ENCODE assay signal across 8 mouse cellular contexts in the genomic region with DNA sequence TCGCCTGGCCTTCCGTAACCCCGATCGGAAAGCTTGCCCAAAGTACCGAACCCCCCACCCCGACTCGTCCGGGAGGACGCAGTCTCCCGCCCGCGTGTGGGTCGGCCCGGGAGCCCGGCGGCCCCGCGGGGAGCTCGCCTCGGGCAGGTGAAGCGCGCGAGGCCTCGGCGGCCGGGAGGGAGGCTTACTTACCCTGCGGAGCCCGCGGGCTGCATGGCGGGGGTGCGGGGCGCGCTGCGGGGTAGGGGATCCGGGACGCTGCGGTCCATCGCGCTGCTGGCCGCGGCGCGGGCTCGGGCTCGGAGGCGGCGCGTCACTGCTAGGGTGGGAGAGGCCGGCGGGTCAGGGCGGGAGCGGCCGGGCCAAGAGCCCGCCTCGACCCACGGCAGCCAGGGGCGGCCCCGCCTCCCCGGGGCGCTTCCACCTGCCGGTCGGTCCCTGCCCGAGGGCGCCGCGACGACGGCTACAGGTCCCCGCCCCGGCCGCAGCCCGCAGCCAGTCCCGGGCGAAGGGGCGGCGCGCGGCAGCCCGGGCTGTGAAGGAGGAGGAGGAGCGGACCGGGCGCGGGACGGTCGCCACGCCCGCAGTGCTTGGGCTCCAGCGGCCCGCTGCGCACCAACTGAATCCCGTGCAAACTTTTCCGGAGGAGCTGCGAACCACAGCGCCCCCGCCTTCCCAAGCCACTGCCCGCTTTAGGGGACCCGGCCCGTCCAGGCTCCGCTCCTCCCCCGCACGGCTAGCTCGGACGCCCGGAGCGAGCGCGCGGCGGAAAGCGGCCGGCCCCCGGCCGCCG. TPM values are rescaled to one million over a fixed set of nuclear protein-coding genes. Genes with fewer than 3 reads are reported as not detected.
A peak's percentile ranks its signal among the peaks of the same experiment; 100 is the strongest.
DNase-seq lines count a peak whose midpoint lies in the region; ATAC-seq and TF ChIP-seq lines count a peak whose summit lies in the region.

No protein-coding gene starts in this region.

- peak overlapping the region; percentile 53 for H3K27ac ChIP-seq in forebrain, embryonic 15.5 days (replicated peaks)
- peak overlapping the region; percentile 79 for H3K27ac ChIP-seq in layer of hippocampus, adult 2 months
- peak overlapping the region; percentile 74 for H3K27ac ChIP-seq in neural tube, embryonic 15.5 days (replicated peaks)

- whole genome bisulfite sequencing in forebrain, embryonic 15.5 days: under 1% methylated on average over 100 of the region's 114 CpGs
- under 1% methylated on average over 105 of the region's 114 CpGs for WGBS in lung, adult 2 months
- WGBS in neural tube, embryonic 15.5 days: 1% methylated on average over 77 of the region's 114 CpGs

- H3K4me2 ChIP-seq in forebrain, embryonic 15.5 days (replicated peaks): peak overlapping the region; percentile 97
- H3K4me2 ChIP-seq in neural tube, embryonic 15.5 days: peak overlapping the region; percentile 95

- peak; percentile 11; the same call in 1 of the 2 replicates for TF ChIP-seq CTCF in layer of hippocampus, adult 2 months (conservative IDR thresholded peaks at IDR 0.05)
- TF ChIP-seq CTCF in lung, adult 2 months (IDR thresholded peaks at IDR 0.05; ENCODE audit: insufficient read depth, low read length): no peak

- H3K4me3 ChIP-seq in forebrain, embryonic 15.5 days: peak overlapping the region; percentile 69
- H3K4me3 ChIP-seq in layer of hippocampus, adult 2 months: peak overlapping the region; percentile 68
- H3K4me3 ChIP-seq in lung, adult 2 months (replicated peaks; ENCODE audit: extremely low read depth, low read depth, low read length): peak overlapping the region; percentile 91
- peak overlapping the region; percentile 68 for H3K4me3 ChIP-seq in neural tube, embryonic 15.5 days (replicated peaks)

- intact Hi-C loops in heart, postnatal 25 days (cut with DNase I): loop anchor here (2.0 to 5.0 kb wide), 4 partner anchors 46 to 216 kb away; a partner anchor contains a TSS

- H3K9me3 ChIP-seq in forebrain, embryonic 15.5 days: no peaks in the 10 kb centered on the region
- H3K9me3 ChIP-seq in neural tube, embryonic 15.5 days (replicated peaks): no peaks in the 10 kb centered on the region

- H3K4me1 ChIP-seq in forebrain, embryonic 15.5 days: peaks cover 14% of the 10 kb centered on the region
- peaks cover 3% of the 10 kb centered on the region for H3K4me1 ChIP-seq in lung, adult 2 months (ENCODE audit: control insufficient read depth, insufficient read depth, low read length)
- peaks cover 22% of the 10 kb centered on the region for H3K4me1 ChIP-seq in neural tube, embryonic 15.5 days

- H3K9ac ChIP-seq in forebrain, embryonic 15.5 days (replicated peaks): peak overlapping the region; percentile 48
- peak overlapping the region; percentile 61 for H3K9ac ChIP-seq in neural tube, embryonic 15.5 days (replicated peaks)

- H3K27me3 ChIP-seq in forebrain, embryonic 15.5 days: no peaks in the 10 kb centered on the region
- H3K27me3 ChIP-seq in neural tube, embryonic 15.5 days (replicated peaks): peaks cover 16% of the 10 kb centered on the region; the same call in 1 of the 2 replicates

- H3K36me3 ChIP-seq in forebrain, embryonic 15.5 days: no peaks in the 10 kb centered on the region
- no peaks in the 10 kb centered on the region for H3K36me3 ChIP-seq in neural tube, embryonic 15.5 days

- DNase-seq in c-Kit-positive CD71-negative TER-119-negative erythroid progenitor cells, embryonic 14.5 days (ENCODE audit: low read depth): peak; percentile 42
- peak; percentile 79 for DNase-seq in heart, postnatal 25 days (ENCODE audit: low spot score)
- DNase-seq in layer of hippocampus, adult 2 months (ENCODE audit: low spot score in 2 of 2): peak; percentile 20 to 23
- DNase-seq in lung, adult 2 months: peak; percentile 79
- peak; percentile 80 for DNase-seq in testis, postnatal 14 days (ENCODE audit: low spot score)

- peak; percentile 54 for ATAC-seq in CD4-positive, CD25-positive, alpha-beta regulatory T cell, adult 4 months
- ATAC-seq in forebrain, embryonic 15.5 days (replicated peaks): peak; percentile 89
- ATAC-seq in neural tube, embryonic 15.5 days (ENCODE audit: low FRiP score): peak; percentile 88

- TF ChIP-seq POLR2A in lung, adult 2 months (IDR thresholded peaks at IDR 0.05; ENCODE audit: borderline replicate concordance, extremely low read depth, low read depth, low read length): peak; percentile 68; the same call in 1 of the 2 replicates

RNA-seq across cellular contexts. Expression of a gene that starts 0.8 kb away (rescaled TPM):
- polyA plus RNA-seq in CD4-positive, CD25-positive, alpha-beta regulatory T cell, adult 4 months (2017; shearing (Covaris generic)): 1 to 10 TPM; 2.7 to 4.6 TPM
- polyA plus RNA-seq in forebrain, embryonic 15.5 days (2015; fragmentation: Nextera tagmentation; extraction: Ambion mirVana): 2.5 and 3.1 TPM in 2 replicates
- total RNA-seq in heart, postnatal 25 days (2021): 10 to 100 TPM; 56.6 to 61.6 TPM
- 1 to 10 TPM; 6.8 to 8.5 TPM for total RNA-seq in layer of hippocampus, adult 2 months (2021)
- 12.0 and 14.0 TPM in 2 replicates for polyA plus RNA-seq in lung, adult 2 months (2012; rRNA removed)
- 2.5 and 5.7 TPM in 2 replicates for polyA plus RNA-seq in neural tube, embryonic 15.5 days (2015; fragmentation: Nextera tagmentation; extraction: Ambion mirVana)

Comparison
In these comparisons a context has a peak if more than half of its experiments do, and no peak if none do; other contexts are left out.
1. Peak in every context shown above with its lines: DNase-seq, ATAC-seq, H3K4me3 ChIP-seq and H3K27ac ChIP-seq.
2. DNase-seq: peak in every context shown above with its lines; median percentile 80 in testis, postnatal 14 days; 79 in heart, postnatal 25 days; 79 in lung, adult 2 months; 42 in c-Kit-positive CD71-negative TER-119-negative erythroid progenitor cells, embryonic 14.5 days; 22 in layer of hippocampus, adult 2 months.